Mouse (Mus musculus): ENCODE measurements around the gene Rab40c. TPM values are rescaled to one million over a fixed set of nuclear protein-coding genes. Genes with fewer than 3 reads are reported as not detected.
A peak's percentile ranks its signal among the peaks of the same experiment; 100 is the strongest.

The Rab40c gene
- total and polyA plus RNA-seq, 2 experiments from 2014 or later, result 10.4 to 22.5 TPM

DNA sequence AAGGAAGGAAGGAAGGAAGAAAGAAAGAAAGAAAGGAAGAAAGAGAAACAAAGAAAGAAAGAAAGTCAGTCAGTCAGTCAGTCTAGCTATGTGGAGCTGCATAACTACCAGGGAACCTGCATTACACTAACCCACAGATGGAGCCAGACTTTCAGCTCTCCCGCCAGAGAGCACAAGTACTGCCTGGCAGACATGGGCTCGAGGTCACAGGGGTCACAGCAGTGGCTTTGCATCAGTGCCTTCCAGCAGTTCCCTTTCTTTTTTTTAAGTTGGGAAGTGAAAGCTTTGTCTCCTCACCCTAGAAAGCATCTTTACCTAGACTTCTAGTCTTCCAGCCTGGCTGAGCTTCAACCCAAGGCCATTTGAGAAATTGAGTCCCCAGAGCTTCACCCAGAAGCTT is 24.1 kb downstream of the Rab40c start:
- Histone ChIP-seq H3K4me3 (ENCODE audit: low read depth, low read length) (no peak overlapping the region), H3K9me3 (replicated peaks; ENCODE audit: control insufficient read depth, low read length) (no peaks in the 10 kb centered on the region), H3K4me1 (ENCODE audit: control insufficient read depth, insufficient read depth) (no peaks in the 10 kb centered on the region), H3K9ac (replicated peaks; ENCODE audit: low read depth, low read length) (no peak overlapping the region), H3K27ac (ENCODE audit: low read depth) (no peak overlapping the region), H3K4me2 (ENCODE audit: low read depth, low read length) (no peak overlapping the region), H3K36me3 (replicated peaks; ENCODE audit: control insufficient read depth, insufficient read depth, low read length) (no peaks in the 10 kb centered on the region), H3K27me3 (ENCODE audit: control insufficient read depth, insufficient read depth, low read length) (no peaks in the 10 kb centered on the region)
- DNase-seq (ENCODE audit: low spot score) (no peak), ATAC-seq (ENCODE audit: insufficient read depth, low read depth) (no peak)
- 32% methylated on average over 2 of the region's 2 CpGs for WGBS
- TF ChIP-seq EP300 (IDR thresholded peaks at IDR 0.05; ENCODE audit: low read depth) (no peak), CTCF (IDR thresholded peaks at IDR 0.05; ENCODE audit: low read depth) (no peak)

DNA sequence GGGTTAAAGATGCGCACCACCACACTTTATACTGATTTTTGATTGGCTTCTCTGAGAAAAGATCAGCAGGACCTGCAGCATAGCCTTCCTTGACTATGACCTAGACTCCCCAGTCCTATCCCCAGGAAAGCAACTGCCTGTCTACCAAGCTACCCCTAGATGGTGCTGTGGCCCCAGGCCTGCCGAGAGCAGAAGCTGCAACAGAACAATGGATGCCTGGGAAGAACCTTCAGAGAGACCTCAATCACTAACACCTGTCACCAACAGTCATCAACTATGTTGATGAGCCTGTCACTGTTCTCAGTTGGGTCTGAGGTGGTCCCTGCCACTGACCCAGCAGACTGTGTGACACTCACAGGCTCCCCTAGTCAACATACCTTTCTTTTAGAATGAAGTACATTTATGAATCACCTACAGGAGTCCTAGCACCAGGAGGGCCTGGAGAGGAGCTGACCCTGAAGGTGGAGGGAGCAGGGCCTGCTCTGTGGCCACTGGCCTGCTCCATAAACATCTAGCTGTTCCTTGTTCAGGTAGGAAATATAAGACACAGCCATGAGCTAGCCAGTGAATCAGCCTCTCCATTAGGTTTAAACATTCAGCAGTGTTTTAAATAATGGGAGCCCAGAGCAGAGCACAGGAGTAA is 25.4 kb downstream of the Rab40c start:
- peak; percentile 82 for ATAC-seq (ENCODE audit: insufficient read depth, low read depth)
- peak; percentile 78 for DNase-seq (ENCODE audit: low spot score)
- Histone ChIP-seq H3K9me3 (replicated peaks; ENCODE audit: control insufficient read depth, low read length) (no peaks in the 10 kb centered on the region), H3K9ac (replicated peaks; ENCODE audit: low read depth, low read length) (no peak overlapping the region), H3K4me1 (ENCODE audit: control insufficient read depth, insufficient read depth) (no peaks in the 10 kb centered on the region), H3K36me3 (replicated peaks; ENCODE audit: control insufficient read depth, insufficient read depth, low read length) (peaks cover 9% of the 10 kb centered on the region), H3K27me3 (ENCODE audit: control insufficient read depth, insufficient read depth, low read length) (no peaks in the 10 kb centered on the region), H3K27ac (ENCODE audit: low read depth) (no peak overlapping the region), H3K4me2 (ENCODE audit: low read depth, low read length) (no peak overlapping the region), H3K4me3 (ENCODE audit: low read depth, low read length) (no peak overlapping the region)
- 24% methylated on average over 2 of the region's 2 CpGs for WGBS
- TF ChIP-seq CTCF (IDR thresholded peaks at IDR 0.05; ENCODE audit: low read depth) (peak; percentile 99), EP300 (IDR thresholded peaks at IDR 0.05; ENCODE audit: low read depth) (no peak)

DNA sequence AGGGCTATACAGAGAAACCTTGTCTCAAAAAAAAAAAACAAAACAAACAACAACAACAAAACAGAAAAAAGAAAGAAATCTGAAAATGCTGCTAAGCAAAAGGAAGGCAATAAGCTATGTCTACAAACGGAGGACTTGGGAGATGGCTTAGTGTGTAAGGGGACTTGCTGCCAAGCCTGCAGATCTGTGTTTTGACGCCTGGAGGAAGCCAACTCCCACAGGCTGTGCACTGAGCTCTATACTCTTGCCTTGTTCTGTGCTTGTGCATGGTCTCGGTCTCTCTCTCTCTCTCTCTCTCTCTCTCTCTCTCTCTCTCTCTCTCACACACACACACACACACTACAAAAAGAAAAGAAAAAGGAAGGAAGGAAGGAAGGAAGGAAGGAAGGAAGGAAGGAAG is 30.7 kb downstream of the Rab40c start:
- Histone ChIP-seq H3K4me3 (ENCODE audit: low read depth, low read length) (no peak overlapping the region), H3K27ac (ENCODE audit: low read depth) (no peak overlapping the region), H3K4me1 (ENCODE audit: control insufficient read depth, insufficient read depth) (no peaks in the 10 kb centered on the region), H3K9me3 (replicated peaks; ENCODE audit: control insufficient read depth, low read length) (no peaks in the 10 kb centered on the region), H3K9ac (replicated peaks; ENCODE audit: low read depth, low read length) (no peak overlapping the region), H3K36me3 (replicated peaks; ENCODE audit: control insufficient read depth, insufficient read depth, low read length) (peaks cover 22% of the 10 kb centered on the region), H3K4me2 (ENCODE audit: low read depth, low read length) (no peak overlapping the region), H3K27me3 (ENCODE audit: control insufficient read depth, insufficient read depth, low read length) (no peaks in the 10 kb centered on the region)
- ATAC-seq (ENCODE audit: insufficient read depth, low read depth) (no peak), DNase-seq (ENCODE audit: low spot score) (no peak)
- WGBS, result 81% methylated on average over 3 of the region's 3 CpGs
- no peak for TF ChIP-seq CTCF (IDR thresholded peaks at IDR 0.05; ENCODE audit: low read depth)
- TF ChIP-seq EP300 (IDR thresholded peaks at IDR 0.05; ENCODE audit: low read depth), result no peak

DNA sequence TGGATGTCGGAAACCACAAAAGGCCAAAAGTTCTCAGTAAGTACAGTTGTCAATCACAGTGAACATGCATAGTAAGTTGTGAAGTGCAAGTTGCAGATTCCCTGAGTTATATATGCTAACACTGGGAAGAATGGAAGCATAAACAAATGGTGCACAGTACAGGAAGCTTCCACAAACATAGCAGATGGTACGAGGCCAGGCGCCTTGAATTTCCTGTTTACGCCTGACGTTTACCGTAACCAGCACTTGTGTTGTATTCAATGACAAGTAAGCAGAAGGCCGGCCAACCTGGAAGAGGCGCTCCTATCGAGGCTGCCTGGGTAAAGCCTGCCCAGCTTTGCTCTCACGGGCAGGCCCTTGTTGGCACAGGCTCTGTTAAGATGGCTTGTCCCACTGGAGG is 32.1 kb downstream of the Rab40c start:
- DNase-seq (ENCODE audit: low spot score), result no peak
- no peak overlapping the region for H3K27ac ChIP-seq (ENCODE audit: low read depth)

DNA sequence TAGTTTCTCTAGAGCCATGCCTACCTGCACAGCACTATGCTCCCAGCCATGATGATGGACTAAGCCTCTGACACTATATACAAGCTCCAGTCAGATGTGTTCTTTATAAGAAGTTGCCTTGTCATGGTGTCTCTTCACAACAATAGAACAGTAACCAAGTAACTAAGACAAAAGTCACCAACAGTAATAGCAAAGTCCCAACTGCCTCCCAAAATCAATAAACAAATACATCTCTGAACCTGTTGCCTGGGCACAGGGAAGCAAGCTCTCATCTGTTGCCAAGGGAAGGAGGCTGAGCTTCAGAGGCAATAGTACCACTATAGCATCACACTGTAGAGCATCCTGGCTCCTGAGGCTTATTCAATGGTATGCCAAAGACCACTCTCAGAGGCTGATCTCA is 32.7 kb downstream of the Rab40c start:
- TF ChIP-seq EP300 (IDR thresholded peaks at IDR 0.05; ENCODE audit: low read depth) (no peak), CTCF (IDR thresholded peaks at IDR 0.05; ENCODE audit: low read depth) (no peak)
- ATAC-seq (ENCODE audit: insufficient read depth, low read depth), result no peak

More for the DNA sequence above, 32.1 kb downstream of the Rab40c start:
- H3K4me2 ChIP-seq (ENCODE audit: low read depth, low read length), result no peak overlapping the region
- 80% methylated on average over 10 of the region's 10 CpGs for WGBS
- no peak overlapping the region for H3K9ac ChIP-seq (replicated peaks; ENCODE audit: low read depth, low read length)
- TF ChIP-seq CTCF (IDR thresholded peaks at IDR 0.05; ENCODE audit: low read depth) (no peak), EP300 (IDR thresholded peaks at IDR 0.05; ENCODE audit: low read depth) (no peak)
- no peak for ATAC-seq (ENCODE audit: insufficient read depth, low read depth)
- no peaks in the 10 kb centered on the region for H3K9me3 ChIP-seq (replicated peaks; ENCODE audit: control insufficient read depth, low read length)
- H3K27me3 ChIP-seq (ENCODE audit: control insufficient read depth, insufficient read depth, low read length), result no peaks in the 10 kb centered on the region
- no peak overlapping the region for H3K4me3 ChIP-seq (ENCODE audit: low read depth, low read length)
- peaks cover 34% of the 10 kb centered on the region for H3K36me3 ChIP-seq (replicated peaks; ENCODE audit: control insufficient read depth, insufficient read depth, low read length)
- H3K4me1 ChIP-seq (ENCODE audit: control insufficient read depth, insufficient read depth), result no peaks in the 10 kb centered on the region

DNA sequence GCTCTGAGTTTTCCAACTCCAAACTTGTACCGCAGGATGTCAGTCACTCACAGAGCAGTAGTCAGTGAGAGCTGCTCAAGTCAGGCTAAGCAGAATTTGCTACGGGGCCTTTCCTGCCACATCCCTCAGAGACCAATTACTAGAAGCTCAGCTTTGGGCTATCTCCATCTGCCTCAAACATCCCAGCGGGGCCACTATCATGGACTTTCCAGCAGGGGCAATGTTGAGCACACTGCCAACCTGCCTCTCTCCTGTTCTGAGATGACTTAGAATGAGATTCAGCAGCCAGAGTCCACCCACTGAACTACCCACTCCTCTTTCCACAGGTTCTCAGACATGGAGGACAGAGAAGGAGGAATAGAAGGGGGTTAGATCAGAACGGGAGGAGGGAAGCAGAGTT is 33.9 kb downstream of the Rab40c start:
- no peak overlapping the region for H3K4me2 ChIP-seq (ENCODE audit: low read depth, low read length)
- no peak overlapping the region for H3K27ac ChIP-seq (ENCODE audit: low read depth)
- no peak for DNase-seq (ENCODE audit: low spot score)
- WGBS, result 73% methylated on average over 4 of the region's 4 CpGs
- H3K9ac ChIP-seq (replicated peaks; ENCODE audit: low read depth, low read length), result no peak overlapping the region
- no peak for ATAC-seq (ENCODE audit: insufficient read depth, low read depth)
- no peaks in the 10 kb centered on the region for H3K27me3 ChIP-seq (ENCODE audit: control insufficient read depth, insufficient read depth, low read length)
- H3K36me3 ChIP-seq (replicated peaks; ENCODE audit: control insufficient read depth, insufficient read depth, low read length), result peaks cover 38% of the 10 kb centered on the region
- TF ChIP-seq EP300 (IDR thresholded peaks at IDR 0.05; ENCODE audit: low read depth) (no peak), CTCF (IDR thresholded peaks at IDR 0.05; ENCODE audit: low read depth) (peak; percentile 30)
- H3K9me3 ChIP-seq (replicated peaks; ENCODE audit: control insufficient read depth, low read length), result no peaks in the 10 kb centered on the region
- H3K4me1 ChIP-seq (ENCODE audit: control insufficient read depth, insufficient read depth), result no peaks in the 10 kb centered on the region
- no peak overlapping the region for H3K4me3 ChIP-seq (ENCODE audit: low read depth, low read length)

More for the DNA sequence above, 32.7 kb downstream of the Rab40c start:
- no peak for DNase-seq (ENCODE audit: low spot score)
- H3K4me1 ChIP-seq (ENCODE audit: control insufficient read depth, insufficient read depth), result no peaks in the 10 kb centered on the region
- H3K9me3 ChIP-seq (replicated peaks; ENCODE audit: control insufficient read depth, low read length), result no peaks in the 10 kb centered on the region
- H3K4me2 ChIP-seq (ENCODE audit: low read depth, low read length), result no peak overlapping the region
- no peak overlapping the region for H3K4me3 ChIP-seq (ENCODE audit: low read depth, low read length)
- H3K27ac ChIP-seq (ENCODE audit: low read depth), result no peak overlapping the region
- peaks cover 34% of the 10 kb centered on the region for H3K36me3 ChIP-seq (replicated peaks; ENCODE audit: control insufficient read depth, insufficient read depth, low read length)
- H3K27me3 ChIP-seq (ENCODE audit: control insufficient read depth, insufficient read depth, low read length), result no peaks in the 10 kb centered on the region
- H3K9ac ChIP-seq (replicated peaks; ENCODE audit: low read depth, low read length), result no peak overlapping the region

Measured in heart, postnatal 0 days (tissue).